In genomic region chr14:52022244-52022708, GRCm38 (mm10) we compare ENCODE assay signal across 9 mouse cellular contexts. TPM values are rescaled to one million over a fixed set of nuclear protein-coding genes. Genes with fewer than 3 reads are reported as not detected.
A peak's percentile ranks its signal among the peaks of the same experiment; 100 is the strongest.
DNase-seq lines count a peak whose midpoint lies in the region; ATAC-seq lines count a peak whose summit lies in the region.
"Had no signal": no experiment of that assay in that cellular context is flagged by ENCODE, and none has a peak within 500 bp of the region (broad histone marks: within the 10 kb centered on the region; RNA-seq: fewer than 3 reads in every experiment).

No protein-coding gene starts in this region.

- intact Hi-C loops in left cerebral cortex, postnatal 36 days (cut with DNase I), result loop anchor here (5.0 kb wide), 2 partner anchors 90 to 120 kb away; no protein-coding TSS in a partner anchor

- no peak overlapping the region for H3K9ac ChIP-seq in limb, embryonic 15.5 days
- peak overlapping the region; percentile 43 for H3K9ac ChIP-seq in stomach, embryonic 16.5 days (ENCODE audit: low read length)

- no peaks in the 10 kb centered on the region for H3K27me3 ChIP-seq in erythroblast, embryonic 14.5 days (ENCODE audit: control insufficient read depth)
- no peaks in the 10 kb centered on the region for H3K27me3 ChIP-seq in limb, embryonic 15.5 days
- no peaks in the 10 kb centered on the region for H3K27me3 ChIP-seq in stomach, embryonic 16.5 days (ENCODE audit: control insufficient read depth, insufficient read depth, low read length)

- peaks cover 7% of the 10 kb centered on the region for H3K36me3 ChIP-seq in erythroblast, embryonic 14.5 days (ENCODE audit: control insufficient read depth)
- H3K36me3 ChIP-seq in limb, embryonic 15.5 days, result no peaks in the 10 kb centered on the region
- no peaks in the 10 kb centered on the region for H3K36me3 ChIP-seq in stomach, embryonic 16.5 days (ENCODE audit: control insufficient read depth, insufficient read depth, low read length)

- DNase-seq in right cerebral cortex, postnatal 25 days, result peak; percentile 0
- no peak for DNase-seq in right cerebral cortex, postnatal 36 days (ENCODE audit: low spot score in 2 of 2)
- DNase-seq in retina, postnatal 1 day, result no peak
- no peak for DNase-seq in left cerebral cortex, postnatal 36 days (ENCODE audit: low spot score in 2 of 2)

- H3K4me3 ChIP-seq in erythroblast, embryonic 14.5 days (replicated peaks), result peak overlapping the region; percentile 60
- H3K4me3 ChIP-seq in limb, embryonic 15.5 days, result no peak overlapping the region; the same call in 1 of the 2 replicates
- peak overlapping the region; percentile 30; the same call in 1 of the 2 replicates for H3K4me3 ChIP-seq in stomach, embryonic 16.5 days (replicated peaks; ENCODE audit: low read length)

- no peak for ATAC-seq in erythroblast, adult 5-6 weeks (replicated peaks; ENCODE audit: low FRiP score, poor library complexity, severe bottlenecking)
- no peak for ATAC-seq in limb, embryonic 15.5 days (ENCODE audit: insufficient number of reproducible peaks, low FRiP score, low TSS enrichment, low read depth)
- no peak for ATAC-seq in stomach, embryonic 16.5 days (ENCODE audit: insufficient read depth, low FRiP score)

- H3K4me1 ChIP-seq in erythroblast, embryonic 14.5 days (ENCODE audit: control insufficient read depth), result peaks cover 66% of the 10 kb centered on the region
- H3K4me1 ChIP-seq in limb, embryonic 15.5 days, result peaks cover 37% of the 10 kb centered on the region
- peaks cover 24% of the 10 kb centered on the region for H3K4me1 ChIP-seq in stomach, embryonic 16.5 days (ENCODE audit: control insufficient read depth, insufficient read depth, low read length)

- H3K9me3 ChIP-seq in erythroblast, embryonic 14.5 days (ENCODE audit: control insufficient read depth, low read length), result no peaks in the 10 kb centered on the region
- H3K9me3 ChIP-seq in limb, embryonic 15.5 days, result no peaks in the 10 kb centered on the region
- H3K9me3 ChIP-seq in stomach, embryonic 16.5 days (replicated peaks; ENCODE audit: control insufficient read depth, low read length), result no peaks in the 10 kb centered on the region

- H3K27ac ChIP-seq in limb, embryonic 15.5 days, result peak overlapping the region; percentile 86
- peak overlapping the region; percentile 77 for H3K27ac ChIP-seq in stomach, embryonic 16.5 days (ENCODE audit: low read length)

- 63% methylated on average over 3 of the region's 3 CpGs for whole genome bisulfite sequencing in limb, embryonic 15.5 days
- 65% methylated on average over 3 of the region's 3 CpGs for WGBS in stomach, embryonic 16.5 days

- peak overlapping the region; percentile 48 for H3K4me2 ChIP-seq in limb, embryonic 15.5 days
- peak overlapping the region; percentile 61 for H3K4me2 ChIP-seq in stomach, embryonic 16.5 days (ENCODE audit: low read depth, low read length)

RNA-seq across cellular contexts. Expression of gene Zfp219, which starts 1.7 kb away (rescaled TPM):
- polyA plus RNA-seq in erythroblast, embryonic 14.5 days (2012), result 2.0 and 2.9 TPM in 2 replicates
- total RNA-seq in erythroblast, adult 5-6 weeks (2015; ENCODE audit: low replicate concordance), result 0.58 and 1.9 TPM in 2 replicates
- 3.1 and 3.8 TPM in 2 replicates for total RNA-seq in erythroblast, adult 5-6 weeks (2017; ENCODE audit: low replicate concordance)
- polyA plus RNA-seq in limb, embryonic 15.5 days (2015; fragmentation: Nextera tagmentation; extraction: Ambion mirVana), result 26.7 and 27.5 TPM in 2 replicates
- polyA plus RNA-seq in stomach, embryonic 16.5 days (2015; fragmentation: Nextera tagmentation; extraction: Ambion mirVana), result 23.1 and 24.4 TPM in 2 replicates
- 10 to 100 TPM; 30.1 to 39.7 TPM for total RNA-seq in left cerebral cortex, postnatal 36 days (2021)

RNA-seq across cellular contexts. Expression of gene Tmem253, which starts 6.8 kb away (rescaled TPM):
- not detected in 2 replicates for polyA plus RNA-seq in erythroblast, embryonic 14.5 days (2012)
- total RNA-seq in erythroblast, adult 5-6 weeks (2015; ENCODE audit: low replicate concordance), result not detected in 2 replicates
- not detected in 2 replicates for total RNA-seq in erythroblast, adult 5-6 weeks (2017; ENCODE audit: low replicate concordance)
- 0.29 and 0.37 TPM in 2 replicates for polyA plus RNA-seq in limb, embryonic 15.5 days (2015; fragmentation: Nextera tagmentation; extraction: Ambion mirVana)
- polyA plus RNA-seq in stomach, embryonic 16.5 days (2015; fragmentation: Nextera tagmentation; extraction: Ambion mirVana), result 8.0 and 12.8 TPM in 2 replicates
- total RNA-seq in left cerebral cortex, postnatal 36 days (2021), result under 1 TPM in 1 of 2 experiments, not detected in 1; 0.72 TPM

RNA-seq across cellular contexts. Expression of gene Olfr221, which starts 20.0 kb away (rescaled TPM):
- not detected in 2 replicates for polyA plus RNA-seq in erythroblast, embryonic 14.5 days (2012)
- not detected in 2 replicates for total RNA-seq in erythroblast, adult 5-6 weeks (2015; ENCODE audit: low replicate concordance)
- total RNA-seq in erythroblast, adult 5-6 weeks (2017; ENCODE audit: low replicate concordance), result 0.56 TPM in 1 of 2 replicates, not detected in the other
- polyA plus RNA-seq in limb, embryonic 15.5 days (2015; fragmentation: Nextera tagmentation; extraction: Ambion mirVana), result not detected in 2 replicates
- not detected in 2 replicates for polyA plus RNA-seq in stomach, embryonic 16.5 days (2015; fragmentation: Nextera tagmentation; extraction: Ambion mirVana)
- not detected for total RNA-seq in left cerebral cortex, postnatal 36 days (2021)
- polyA plus RNA-seq: large intestine, adult 2 months had no signal

RNA-seq across cellular contexts. Expression of gene Arhgef40, which starts 37.8 kb away (rescaled TPM):
- polyA plus RNA-seq in erythroblast, embryonic 14.5 days (2012), result 5.6 and 6.8 TPM in 2 replicates
- 4.8 TPM in 1 of 2 replicates, not detected in the other for total RNA-seq in erythroblast, adult 5-6 weeks (2015; ENCODE audit: low replicate concordance)
- 2.3 and 14.1 TPM in 2 replicates for total RNA-seq in erythroblast, adult 5-6 weeks (2017; ENCODE audit: low replicate concordance)
- 126 and 149 TPM in 2 replicates for polyA plus RNA-seq in limb, embryonic 15.5 days (2015; fragmentation: Nextera tagmentation; extraction: Ambion mirVana)
- polyA plus RNA-seq in stomach, embryonic 16.5 days (2015; fragmentation: Nextera tagmentation; extraction: Ambion mirVana), result 81.9 and 92.6 TPM in 2 replicates
- 10 to 100 TPM; 24.9 to 31.6 TPM for total RNA-seq in left cerebral cortex, postnatal 36 days (2021)
